Mouse (Mus musculus) splenic B cell, adult 2 months (primary cell): ENCODE results near the gene Rab21.

Experiments used
- DNase-seq: peaks from one replicate; pipeline ENCODE4 v3.0.0-alpha.2; 2011; ENCODE audit warnings: low read depth, low spot score
- H3K27me3 ChIP-seq: 2 replicates; pipeline ENCODE4 v1.6.1; 2012; ENCODE audit warnings: mild to moderate bottlenecking, low read length, moderate library complexity, mixed read lengths; ENCODE audit not compliant: control insufficient read depth, poor library complexity, insufficient read depth, severe bottlenecking
- H3K36me3 ChIP-seq: 2 replicates; pipeline ENCODE4 v1.6.1; 2012; ENCODE audit warnings: mild to moderate bottlenecking, low read length, moderate library complexity, mixed read lengths; ENCODE audit not compliant: control insufficient read depth, poor library complexity, insufficient read depth, severe bottlenecking

Rab21 gene

GRCm38 (mm10) chr10:115237931-115238330, 77.5 kb downstream of the Rab21 start:
- H3K27me3 ChIP-seq: no peaks in the 10 kb centered on the region
- peaks cover 1% of the 10 kb centered on the region for H3K36me3 ChIP-seq
- DNase-seq: no peak
